Mouse (Mus musculus) lung, embryonic 15.5 days (tissue): ENCODE data around the gene Tmed1. TPM values are rescaled to one million over a fixed set of nuclear protein-coding genes. Genes with fewer than 3 reads are reported as not detected.

Experiments
- ATAC-seq: fragments of 200-750 bp; cut with Nextera tagmentation; 2 replicates; pipeline ENCODE4 v1.8.0; 2017; ENCODE audit warnings: moderate number of reproducible peaks, borderline replicate concordance; ENCODE audit not compliant: low FRiP score, low TSS enrichment; ENCODE audit errors: extremely low read depth
- H3K27ac ChIP-seq: fragments of 300-500 bp; sonication (generic); 2 replicates; pipeline ENCODE4 v1.5.1; 2015; ENCODE audit warnings: moderate library complexity, mild to moderate bottlenecking, inconsistent platforms
- H3K27me3 ChIP-seq: fragments of 300-500 bp; sonication (generic); 2 replicates; pipeline ENCODE4 v1.6.1; 2015; ENCODE audit warnings: inconsistent platforms
- H3K36me3 ChIP-seq: fragments of 300-500 bp; sonication (generic); 2 replicates; pipeline ENCODE4 v1.6.1; 2015; ENCODE audit warnings: inconsistent platforms
- H3K4me1 ChIP-seq: fragments of 300-500 bp; sonication (generic); 2 replicates; pipeline ENCODE4 v1.6.1; 2015; ENCODE audit warnings: inconsistent platforms
- H3K4me2 ChIP-seq: fragments of 300-500 bp; sonication (generic); 2 replicates; pipeline ENCODE4 v1.6.1; 2015; ENCODE audit warnings: inconsistent platforms, mild to moderate bottlenecking, moderate library complexity
- H3K4me3 ChIP-seq: fragments of 300-500 bp; sonication (generic); 2 replicates; pipeline ENCODE4 v1.5.1; 2015; ENCODE audit warnings: mild to moderate bottlenecking, inconsistent platforms
- H3K9ac ChIP-seq: fragments of 300-500 bp; sonication (generic); 2 replicates; pipeline ENCODE4 v1.6.1; 2015; ENCODE audit warnings: inconsistent platforms
- H3K9me3 ChIP-seq: fragments of 300-500 bp; sonication (generic); 2 replicates; pipeline ENCODE4 v1.6.1; 2016; ENCODE audit warnings: inconsistent platforms
- WGBS: fragments of 180-500 bp; shearing (Covaris S2); methylation state at CpG from one replicate; pipeline ENCODE4 v1.1.7; 2015; 5-methylcytosine and 5-hydroxymethylcytosine counted together
- polyA plus RNA-seq: library from polyadenylated mRNA; unstranded; fragments of >200 nt; fragmentation: Nextera tagmentation; extraction: Ambion mirVana; gene quantifications from 2 replicates; pipeline ENCODE4 v1.2.1, GENCODE M21; 2015

Tmed1 gene
- 119 and 123 TPM in 2 replicates for polyA plus RNA-seq

DNA sequence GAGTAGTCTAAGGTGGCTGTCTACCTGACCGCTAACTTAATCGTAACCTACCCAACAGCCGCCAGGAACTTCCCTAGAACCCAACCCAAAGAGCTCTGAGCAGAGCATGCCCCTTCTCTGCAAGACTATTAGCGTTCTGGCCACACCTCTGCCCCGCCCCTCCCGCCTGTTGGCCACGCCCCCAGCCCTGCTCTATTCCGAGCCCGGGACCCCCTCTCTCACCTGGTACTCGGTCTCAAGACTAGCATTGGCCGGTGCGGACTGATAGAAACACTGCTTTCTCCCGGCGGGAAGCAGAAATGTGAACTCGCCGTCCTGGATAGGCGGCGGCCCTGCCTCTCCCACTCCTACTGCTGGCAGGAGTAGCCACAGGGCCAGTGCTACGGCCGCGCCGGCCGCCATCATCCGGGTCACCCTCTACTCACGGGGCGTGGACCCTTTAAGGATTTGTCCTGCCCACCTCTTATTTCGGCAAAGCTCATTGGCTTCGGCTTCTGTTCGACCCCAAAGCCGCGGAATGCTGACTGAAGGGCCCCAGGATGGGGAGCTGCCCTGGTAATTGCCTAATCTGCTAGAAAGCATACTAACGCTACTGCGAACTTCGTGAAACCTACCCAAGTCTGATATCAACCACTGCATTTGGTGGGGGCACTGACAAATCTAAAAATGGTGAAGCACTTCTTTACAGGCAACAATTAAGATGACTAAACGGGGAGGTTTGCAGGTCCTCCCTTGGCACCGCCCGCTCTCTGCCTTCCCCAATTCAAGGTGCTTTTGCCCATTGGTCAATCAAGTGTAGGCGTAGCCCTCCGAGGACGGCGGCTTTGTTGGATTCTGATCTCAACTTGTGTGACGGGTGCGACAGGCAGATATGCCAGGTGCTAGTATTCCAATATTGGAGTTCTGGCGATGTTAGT, at the start of gene Tmed1:
Gene Tmed1 (minus strand): TSS at position 481 of the 917 bp plus-strand sequence.
- under 1% methylated on average over 44 of the region's 44 CpGs for WGBS
- Histone ChIP-seq H3K27me3 (no peaks in the 10 kb centered on the region), H3K4me2 (peak within 1 kb of the TSS; percentile 67), H3K9me3 (no peaks in the 10 kb centered on the region), H3K36me3 (peaks cover 37% of the 10 kb centered on the region), H3K4me1 (peaks cover 19% of the 10 kb centered on the region), H3K9ac (peak within 1 kb of the TSS; percentile 81), H3K4me3 (peak within 1 kb of the TSS; percentile 86), H3K27ac (peak within 1 kb of the TSS; percentile 96)
- peak; percentile 97 for ATAC-seq

DNA sequence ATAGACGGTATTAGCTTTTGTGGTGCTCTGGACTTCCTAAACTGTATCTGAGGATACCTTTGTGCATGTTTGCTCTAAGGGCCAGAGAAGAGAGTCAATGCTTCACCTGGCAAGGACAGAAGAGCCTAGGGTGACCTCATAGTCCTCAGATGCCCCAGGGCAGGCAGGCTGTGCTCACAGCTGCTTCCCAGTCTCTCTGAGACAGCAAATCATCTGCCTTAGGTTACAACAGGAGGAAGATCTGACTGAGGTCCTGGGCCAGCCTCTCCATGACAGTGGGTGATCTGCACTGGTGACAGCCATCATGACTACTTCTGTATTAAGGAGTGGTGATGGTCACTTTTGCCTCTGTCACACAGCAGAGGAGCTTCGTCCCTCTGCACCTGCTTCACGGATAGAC, 49.1 kb upstream of the Tmed1 start:
- no peaks in the 10 kb centered on the region for H3K27me3 ChIP-seq
- H3K4me1 ChIP-seq, result no peaks in the 10 kb centered on the region
- H3K4me2 ChIP-seq, result no peak overlapping the region
- WGBS, result 97% methylated on average over 3 of the region's 3 CpGs
- ATAC-seq, result no peak
- 0 out of 2 replicates have a peak, but pooled peaks cover 2% of the 10 kb centered on the region for H3K36me3 ChIP-seq
- no peaks in the 10 kb centered on the region for H3K9me3 ChIP-seq
- H3K27ac ChIP-seq, result no peak overlapping the region
- no peak overlapping the region for H3K4me3 ChIP-seq
- H3K9ac ChIP-seq, result no peak overlapping the region

DNA sequence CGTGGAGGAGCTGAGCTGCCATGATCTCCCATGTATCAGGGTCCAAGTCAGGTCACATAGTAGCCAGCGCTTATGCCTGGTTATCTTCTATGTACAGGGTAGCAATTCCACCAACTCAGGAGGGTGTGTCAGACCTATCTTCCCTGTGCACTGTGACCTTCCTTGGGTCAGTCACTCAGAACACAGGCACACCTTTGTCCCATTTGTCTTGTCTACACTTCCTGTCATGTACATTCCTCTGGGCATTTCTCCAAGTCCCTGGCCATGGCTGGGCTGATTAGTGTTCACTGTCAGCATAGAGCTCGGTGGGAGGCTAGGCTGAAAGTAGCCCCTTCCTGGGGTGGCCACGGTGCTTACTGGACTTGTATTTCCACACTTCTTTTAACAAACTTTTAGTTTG, 48.3 kb upstream of the Tmed1 start:
- H3K27ac ChIP-seq, result no peak overlapping the region
- no peaks in the 10 kb centered on the region for H3K4me1 ChIP-seq
- H3K9me3 ChIP-seq, result no peaks in the 10 kb centered on the region
- ATAC-seq, result peak; percentile 54; the same call in 1 of the 2 replicates
- H3K4me2 ChIP-seq, result no peak overlapping the region
- WGBS, result 62% methylated on average over 4 of the region's 4 CpGs
- no peaks in the 10 kb centered on the region for H3K27me3 ChIP-seq
- H3K9ac ChIP-seq, result no peak overlapping the region
- 0 out of 2 replicates have a peak, but pooled peaks cover 2% of the 10 kb centered on the region for H3K36me3 ChIP-seq
- no peak overlapping the region for H3K4me3 ChIP-seq

DNA sequence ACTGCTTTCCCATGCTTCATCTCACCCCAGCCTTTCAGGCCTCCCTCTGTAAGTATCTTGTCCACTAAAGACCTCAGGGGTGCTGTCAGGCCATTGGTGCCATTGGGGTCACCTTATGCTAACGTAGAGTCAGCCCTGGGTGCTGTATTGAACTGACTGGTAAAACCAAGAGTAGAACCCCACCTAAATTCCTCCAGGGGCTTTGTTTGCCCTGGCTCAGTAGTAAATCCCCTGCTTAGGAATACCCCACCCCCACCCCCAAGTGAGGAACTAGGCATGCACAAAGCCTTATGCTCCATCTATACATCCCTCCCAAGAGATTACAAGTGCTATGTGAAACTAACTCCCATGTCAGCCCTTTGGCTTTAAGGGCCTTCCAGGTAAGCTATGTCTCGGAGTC, 47.5 kb upstream of the Tmed1 start:
- H3K4me3 ChIP-seq, result no peak overlapping the region
- no peak overlapping the region for H3K9ac ChIP-seq
- no peaks in the 10 kb centered on the region for H3K9me3 ChIP-seq
- 0 out of 2 replicates have a peak, but pooled peaks cover 2% of the 10 kb centered on the region for H3K36me3 ChIP-seq
- H3K4me2 ChIP-seq, result no peak overlapping the region
- WGBS, result 88% methylated on average over 2 of the region's 2 CpGs
- no peaks in the 10 kb centered on the region for H3K4me1 ChIP-seq
- H3K27ac ChIP-seq, result no peak overlapping the region
- no peak for ATAC-seq
- no peaks in the 10 kb centered on the region for H3K27me3 ChIP-seq

DNA sequence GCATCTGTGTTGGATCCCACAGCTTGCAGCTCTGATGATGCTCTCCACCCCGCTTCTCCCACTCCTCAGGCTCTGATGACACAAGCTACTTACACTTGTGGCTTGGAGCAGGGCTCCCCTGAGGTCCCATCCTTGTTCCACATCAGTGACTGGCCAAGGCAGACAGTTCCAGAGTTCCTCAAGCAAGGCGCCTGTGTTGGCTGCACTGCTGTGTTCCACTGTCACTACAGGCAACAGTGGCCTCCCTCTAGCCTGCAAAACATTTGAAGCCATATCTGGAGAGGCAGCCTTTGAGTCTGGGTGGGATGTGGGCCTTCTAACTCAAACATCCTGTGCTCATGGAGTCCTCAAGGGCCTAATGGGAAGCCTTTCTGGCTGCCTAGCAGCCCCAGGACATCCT, 46.9 kb upstream of the Tmed1 start:
- Histone ChIP-seq H3K4me2 (no peak overlapping the region), H3K9me3 (no peaks in the 10 kb centered on the region), H3K9ac (no peak overlapping the region), H3K27ac (no peak overlapping the region), H3K36me3 (0 out of 2 replicates have a peak, but pooled peaks cover 2% of the 10 kb centered on the region), H3K27me3 (no peaks in the 10 kb centered on the region), H3K4me1 (no peaks in the 10 kb centered on the region), H3K4me3 (no peak overlapping the region)
- WGBS, result 78% methylated on average over 2 of the region's 2 CpGs
- no peak for ATAC-seq

DNA sequence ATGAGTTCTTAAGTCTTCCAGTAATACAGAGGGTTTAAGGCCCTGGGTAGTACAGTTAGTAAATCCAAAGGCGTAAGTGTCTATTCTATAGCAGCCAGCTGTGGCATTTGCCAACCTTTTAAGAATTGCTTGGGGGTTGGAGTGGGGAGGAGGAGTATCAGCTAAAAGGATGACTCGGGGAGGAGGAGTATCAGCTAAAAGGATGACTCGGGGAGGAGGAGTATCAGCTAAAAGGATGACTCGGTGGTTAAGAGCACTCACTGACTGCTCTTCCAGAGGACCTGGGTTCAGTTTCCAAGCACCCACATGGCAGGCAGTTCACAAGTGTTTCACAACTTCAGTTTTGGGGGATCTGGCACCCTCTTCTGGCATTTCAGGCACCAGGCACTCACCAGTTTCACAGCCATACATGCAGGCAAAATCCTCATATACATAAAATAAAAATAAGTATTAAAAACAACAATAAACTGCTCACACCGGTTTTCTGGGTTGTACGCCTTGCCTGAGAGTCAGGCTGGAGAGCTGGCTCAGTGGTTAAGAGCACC, 45.2 kb upstream of the Tmed1 start:
- no peaks in the 10 kb centered on the region for H3K4me1 ChIP-seq

DNA sequence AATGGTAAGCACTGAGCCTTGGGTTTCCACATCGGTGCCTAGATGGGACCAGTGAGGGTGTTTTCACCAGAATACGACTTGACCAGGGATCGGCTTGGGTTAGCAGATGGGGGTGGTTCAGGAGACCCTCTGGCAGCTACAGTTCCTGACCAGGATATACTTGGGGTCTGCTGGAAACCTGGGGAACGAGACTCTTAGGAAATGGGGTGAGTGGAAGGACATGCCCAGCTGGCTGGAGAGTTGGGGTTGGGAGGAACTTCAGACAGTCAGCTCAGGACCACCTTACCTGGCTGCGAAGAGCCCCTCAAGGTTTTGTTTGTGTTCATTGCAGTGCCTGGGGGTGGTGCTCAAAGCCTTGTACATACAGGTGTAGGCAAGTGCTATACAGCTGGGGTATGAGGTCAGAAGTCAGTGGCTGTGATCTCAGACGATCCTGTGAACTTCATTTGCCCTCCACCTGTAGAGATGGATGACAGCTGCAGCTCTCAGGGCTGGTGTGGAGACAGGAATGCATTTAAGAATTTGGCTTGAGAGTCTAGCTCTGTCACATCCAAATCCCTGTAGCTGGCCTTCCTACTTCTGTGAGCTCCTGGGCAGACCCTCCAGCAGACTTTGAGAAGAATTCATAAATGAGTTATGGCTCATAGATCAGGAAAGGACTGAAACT, 43.7 kb upstream of the Tmed1 start:
- Histone ChIP-seq H3K27ac (no peak overlapping the region), H3K27me3 (no peaks in the 10 kb centered on the region), H3K4me1 (peaks cover 5% of the 10 kb centered on the region; the same call in 1 of the 2 replicates), H3K36me3 (peaks cover 9% of the 10 kb centered on the region; the same call in 1 of the 2 replicates), H3K4me3 (no peak overlapping the region), H3K9ac (no peak overlapping the region), H3K9me3 (no peaks in the 10 kb centered on the region), H3K4me2 (no peak overlapping the region)
- WGBS, result 76% methylated on average over 6 of the region's 6 CpGs
- no peak for ATAC-seq

More for the DNA sequence above, 45.2 kb upstream of the Tmed1 start:
- no peak overlapping the region for H3K4me3 ChIP-seq
- no peaks in the 10 kb centered on the region for H3K9me3 ChIP-seq
- no peak overlapping the region for H3K27ac ChIP-seq
- no peak overlapping the region for H3K9ac ChIP-seq
- no peak overlapping the region for H3K4me2 ChIP-seq
- peaks cover 7% of the 10 kb centered on the region; the same call in 1 of the 2 replicates for H3K36me3 ChIP-seq
- WGBS, result 81% methylated on average over 6 of the region's 6 CpGs
- ATAC-seq, result no peak
- no peaks in the 10 kb centered on the region for H3K27me3 ChIP-seq

DNA sequence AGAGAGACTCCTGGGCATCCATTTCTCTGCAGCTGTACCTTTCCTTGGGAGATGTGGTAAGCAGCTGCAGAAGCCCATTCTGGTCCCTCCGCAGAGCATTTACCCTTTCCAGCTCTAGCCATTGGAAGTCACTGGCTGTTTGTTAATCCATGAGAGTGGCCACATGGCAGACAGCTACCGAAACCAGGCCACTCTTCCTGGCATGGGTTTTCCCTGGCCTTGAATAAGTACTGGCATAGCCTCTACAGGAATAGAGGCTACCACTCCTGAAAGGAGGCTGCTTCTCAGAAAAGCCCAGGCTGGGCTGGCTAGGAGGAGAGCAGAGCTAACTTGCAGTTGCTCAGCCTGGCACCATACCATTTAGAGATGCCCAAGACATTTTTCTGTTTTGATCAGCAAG, 41.0 kb upstream of the Tmed1 start:
- Histone ChIP-seq H3K36me3 (peaks cover 9% of the 10 kb centered on the region; the same call in 1 of the 2 replicates), H3K4me2 (no peak overlapping the region), H3K27me3 (no peaks in the 10 kb centered on the region), H3K4me1 (peaks cover 15% of the 10 kb centered on the region), H3K9me3 (no peaks in the 10 kb centered on the region), H3K9ac (no peak overlapping the region; the same call in 1 of the 2 replicates), H3K27ac (no peak overlapping the region), H3K4me3 (no peak overlapping the region)
- whole genome bisulfite sequencing, result 98% methylated on average over 2 of the region's 2 CpGs
- no peak for ATAC-seq

DNA sequence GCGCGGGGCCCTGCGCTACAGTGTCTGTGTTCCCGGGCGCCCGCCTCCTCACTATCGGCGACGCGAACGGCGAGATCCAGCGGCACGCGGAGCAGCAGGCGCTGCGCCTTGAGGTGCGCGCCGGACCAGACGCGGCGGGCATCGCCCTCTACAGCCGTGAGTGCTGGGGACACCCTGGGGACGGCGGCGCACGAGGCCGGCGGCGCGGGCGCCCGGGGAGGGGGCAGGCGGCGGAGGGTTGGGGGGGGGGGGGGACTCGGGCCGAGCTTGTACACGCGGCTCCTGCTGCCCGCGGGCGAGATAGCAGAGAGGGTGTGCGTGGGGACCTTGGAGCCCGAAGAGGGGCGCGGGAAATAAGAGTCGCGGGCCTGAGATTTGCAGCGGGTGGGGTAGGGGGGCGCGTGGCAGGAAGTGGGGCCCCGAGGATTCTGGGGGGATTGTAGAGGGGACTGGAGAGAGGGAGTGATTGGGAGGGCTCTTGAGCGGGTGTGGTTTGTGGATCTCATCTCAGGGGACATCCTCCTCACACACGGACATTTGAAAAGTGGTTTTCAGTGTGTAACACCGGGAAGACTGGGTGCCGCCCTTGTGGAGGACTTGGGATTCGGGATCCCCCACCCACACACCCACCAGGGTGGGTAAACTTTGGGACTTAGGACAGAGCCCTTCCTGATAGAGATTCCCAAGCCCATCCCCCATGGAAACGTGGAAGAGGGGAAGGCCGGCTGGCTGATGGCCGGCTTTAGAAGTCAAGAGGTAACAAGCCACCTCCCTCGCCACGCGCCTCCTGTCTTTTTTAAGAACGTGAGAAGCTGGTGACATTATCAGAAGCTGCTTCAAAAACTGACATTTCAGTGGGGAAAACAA, 37.3 kb upstream of the Tmed1 start:
- Histone ChIP-seq H3K27ac (peak overlapping the region; percentile 97), H3K27me3 (no peaks in the 10 kb centered on the region), H3K36me3 (peaks cover 9% of the 10 kb centered on the region; the same call in 1 of the 2 replicates), H3K4me3 (peak overlapping the region; percentile 89), H3K4me1 (peaks cover 27% of the 10 kb centered on the region), H3K4me2 (peak overlapping the region; percentile 77), H3K9ac (peak overlapping the region; percentile 99), H3K9me3 (no peaks in the 10 kb centered on the region)
- ATAC-seq, result peak; percentile 7; the same call in 1 of the 2 replicates
- WGBS, result under 1% methylated on average over 54 of the region's 66 CpGs

DNA sequence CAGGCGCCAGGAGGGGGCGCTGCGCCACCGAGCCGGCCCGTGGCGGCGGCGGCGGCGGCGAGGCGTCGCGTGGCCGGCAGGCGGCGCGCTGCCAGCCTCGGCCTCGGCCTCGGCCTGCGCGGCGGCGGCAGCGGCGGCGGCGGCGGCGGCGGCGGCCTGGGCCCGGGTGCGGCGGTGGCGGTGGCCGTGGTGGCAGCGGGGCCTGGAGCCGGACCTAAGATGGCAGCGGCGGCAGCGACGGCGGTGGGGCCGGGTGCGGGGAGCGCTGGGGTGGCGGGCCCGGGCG, 36.7 kb upstream of the Tmed1 start, which contains the start of gene Carm1:
Gene Carm1 (plus strand): TSS at position 106 of the 286 bp plus-strand sequence.
- no peaks in the 10 kb centered on the region for H3K27me3 ChIP-seq
- peak within 1 kb of the TSS; percentile 89 for H3K4me3 ChIP-seq
- H3K4me2 ChIP-seq, result peak within 1 kb of the TSS; percentile 77
- H3K9ac ChIP-seq, result peak within 1 kb of the TSS; percentile 99
- peaks cover 9% of the 10 kb centered on the region; the same call in 1 of the 2 replicates for H3K36me3 ChIP-seq
- WGBS, result 1% methylated on average over 41 of the region's 52 CpGs
- H3K27ac ChIP-seq, result peak within 1 kb of the TSS; percentile 97
- no peaks in the 10 kb centered on the region for H3K9me3 ChIP-seq
- peaks cover 27% of the 10 kb centered on the region for H3K4me1 ChIP-seq
- no peak; the same call in 1 of the 2 replicates for ATAC-seq
